Mouse (Mus musculus): ENCODE measurements around the gene Dnmt1. TPM values are rescaled to one million over a fixed set of nuclear protein-coding genes. Genes with fewer than 3 reads are reported as not detected.

The Dnmt1 gene
- total RNA-seq, 2 experiments from 2014 or later, result 28.9 to 30.6 TPM

DNA sequence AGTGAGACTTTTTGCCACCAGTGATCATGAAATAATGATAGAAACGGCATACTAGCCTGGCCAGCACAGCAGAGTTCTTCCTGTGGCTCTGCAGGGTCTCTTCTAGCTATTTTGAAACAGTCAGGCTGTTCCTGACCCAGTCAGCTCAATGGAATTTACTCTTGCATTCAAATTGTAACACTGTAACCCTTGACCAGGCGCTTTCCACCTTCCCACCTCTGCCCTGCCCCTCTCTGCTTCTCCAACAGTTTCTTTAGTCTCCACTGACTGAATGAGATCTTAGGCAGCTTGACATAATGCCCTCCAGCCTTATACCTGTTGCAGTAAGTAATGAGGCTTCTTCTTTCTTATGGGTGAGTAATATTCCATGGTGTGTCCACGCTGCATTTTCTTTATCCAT, 92.8 kb downstream of the Dnmt1 start:
- DNase-seq, result no peak
- intact Hi-C loops (cut with DNase I), result no loop called here

DNA sequence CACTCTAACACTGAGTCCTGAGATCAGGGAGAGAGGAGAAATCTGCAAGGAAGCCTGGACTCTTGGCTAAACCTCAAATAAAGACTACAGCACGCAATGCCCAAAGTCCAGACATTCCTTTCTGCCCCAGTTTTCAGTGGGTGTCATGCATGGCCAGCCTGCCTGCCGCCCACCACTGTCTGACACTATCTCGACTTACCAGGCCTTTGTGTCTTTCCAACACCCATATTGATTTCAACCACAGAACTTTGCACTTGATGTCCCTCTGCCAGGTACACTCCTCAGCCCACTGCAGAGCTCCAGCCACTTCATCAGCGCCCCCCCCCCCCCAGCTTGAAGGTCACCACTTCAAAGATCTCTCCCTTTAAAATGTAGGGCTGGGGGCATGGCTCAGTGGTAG, 97.5 kb downstream of the Dnmt1 start:
- intact Hi-C loops (cut with DNase I), result no loop called here
- DNase-seq, result no peak

DNA sequence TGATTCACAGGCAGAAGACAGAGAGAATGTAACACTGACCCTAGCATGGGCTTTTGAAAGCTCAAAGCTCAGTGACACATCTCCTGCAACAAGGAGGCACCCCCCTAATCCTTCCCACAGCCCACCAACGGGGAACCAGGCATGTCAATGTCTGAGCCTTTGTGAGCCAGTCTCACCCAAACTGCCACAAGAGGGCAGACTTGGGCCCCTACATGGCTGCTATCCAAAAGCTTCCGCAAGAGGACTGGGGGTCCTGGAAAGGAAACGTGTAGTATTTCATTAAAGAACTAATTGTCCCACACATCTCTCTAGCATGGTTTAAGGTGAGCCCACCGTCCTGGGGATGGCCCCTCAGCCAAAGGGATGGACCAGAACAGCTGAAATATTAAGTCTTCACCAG, 97.9 kb downstream of the Dnmt1 start:
- intact Hi-C loops (cut with DNase I), result no loop called here
- DNase-seq, result peak in 1 of 2 experiments; percentile 37

DNA sequence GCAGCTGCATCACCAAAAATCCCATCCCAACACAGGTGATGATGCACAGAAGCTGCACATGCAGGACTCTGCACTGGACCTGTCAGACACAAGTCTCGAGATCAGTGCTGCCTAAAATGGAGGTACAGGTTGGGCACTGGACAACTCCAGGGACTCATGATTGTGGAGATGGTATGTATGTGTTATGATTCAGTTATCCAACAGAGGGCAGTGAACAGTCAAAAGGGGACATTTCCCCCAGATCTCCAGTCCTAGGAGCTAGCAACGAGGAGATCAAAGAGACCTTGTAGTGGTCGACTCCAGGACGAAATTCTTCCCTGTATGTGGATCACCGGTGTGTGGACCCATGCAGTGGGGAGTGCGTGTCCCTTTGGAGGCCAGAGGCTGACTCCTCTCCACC, 99.8 kb downstream of the Dnmt1 start:
- intact Hi-C loops (cut with DNase I), result no loop called here
- DNase-seq, result no peak

Small RNA genes lying within 50 kb of the gene (microRNA-seq; reads per million reads assigned to microRNA genes)
- gene Mir7081, result 0 to 0.24 reads per million in 2 experiments

Other genes with a start within 250 kb of the Dnmt1 start
- 1 to 10 TPM in 1 of 2 experiments, under 1 TPM in 1; 0.50 to 1.2 TPM for gene Olfm2, start 213.5 kb downstream of the Dnmt1 start, total RNA-seq (2021)
- gene Col5a3, start 144.8 kb downstream of the Dnmt1 start, total RNA-seq (2021), result 10 to 100 TPM; 22.2 to 25.4 TPM
- not detected for gene Rdh8, start 141.4 kb downstream of the Dnmt1 start, total RNA-seq (2021)
- gene A230050P20Rik, start 91.2 kb downstream of the Dnmt1 start, total RNA-seq (2021), result 1 to 10 TPM; 6.5 to 7.2 TPM
- gene Angptl6, start 80.2 kb downstream of the Dnmt1 start, total RNA-seq (2021), result 1 to 10 TPM; 1.7 to 1.8 TPM
- gene Ppan, start 71.7 kb downstream of the Dnmt1 start, total RNA-seq (2021), result 10 to 100 TPM; 13.2 to 13.9 TPM
- gene Eif3g, start 61.3 kb downstream of the Dnmt1 start, total RNA-seq (2021), result 100 to 1,000 TPM; 109 to 113 TPM
- gene S1pr2, start 16.9 kb upstream of the Dnmt1 start, total RNA-seq (2021), result 10 to 100 TPM; 10.2 to 11.0 TPM
- 100 to 1,000 TPM; 103 to 104 TPM for gene Mrpl4, start 42.9 kb upstream of the Dnmt1 start, total RNA-seq (2021)
- 1 to 10 TPM; 8.9 to 9.5 TPM for gene Icam1, start 56.1 kb upstream of the Dnmt1 start, total RNA-seq (2021)
- gene Icam4, start 69.5 kb upstream of the Dnmt1 start, total RNA-seq (2021), result under 1 TPM; 0.53 to 0.79 TPM
- gene Icam5, start 72.2 kb upstream of the Dnmt1 start, total RNA-seq (2021), result under 1 TPM; 0.10 to 0.12 TPM
- gene Zglp1, start 107.2 kb upstream of the Dnmt1 start, total RNA-seq (2021), result not detected
- gene Gm49373, start 113.2 kb upstream of the Dnmt1 start, total RNA-seq (2021), result under 1 TPM; 0.31 to 0.32 TPM
- 10 to 100 TPM; 29.3 to 31.7 TPM for gene Fdx1l, start 113.7 kb upstream of the Dnmt1 start, total RNA-seq (2021)
- under 1 TPM; 0.64 to 0.77 TPM for gene Gm38431, start 132.1 kb upstream of the Dnmt1 start, total RNA-seq (2021)
- gene Raver1, start 132.1 kb upstream of the Dnmt1 start, total RNA-seq (2021), result 10 to 100 TPM; 38.6 to 39.4 TPM
- 1 to 10 TPM; 8.9 to 9.5 TPM for gene Tyk2, start 171.4 kb upstream of the Dnmt1 start, total RNA-seq (2021)
- gene Cdc37, start 190.1 kb upstream of the Dnmt1 start, total RNA-seq (2021), result 100 to 1,000 TPM; 167 to 169 TPM
- gene Pde4a, start 205.8 kb upstream of the Dnmt1 start, total RNA-seq (2021), result 10 to 100 TPM; 21.3 to 28.2 TPM